Mouse (Mus musculus): Measurements from ENCODE around the gene Cdk18. TPM values are rescaled to one million over a fixed set of nuclear protein-coding genes. Genes with fewer than 3 reads are reported as not detected.

The Cdk18 gene
- polyA plus RNA-seq, 2 experiments: 0.67 to 1.7 TPM

GRCm38 (mm10) chr1:132143730-132144129, 4.2 kb upstream of the Cdk18 start:
- ATAC-seq (ENCODE audit: insufficient read depth) (no peak), DNase-seq (ENCODE audit: low read depth in 3 of 3, low spot score in 3 of 3) (no peak)
- peaks cover 0 to 2% of the 10 kb centered on the region in 2 experiments; a peak in 1 of 4 replicates for H3K4me1 ChIP-seq (replicated peaks; ENCODE audit: control insufficient read depth in 2 of 2, insufficient read depth in 2 of 2, low read length in 1 of 2)
- no peaks in the 10 kb centered on the region for H3K36me3 ChIP-seq (replicated peaks; ENCODE audit: control insufficient read depth, insufficient read depth, low read depth)
- H3K9ac ChIP-seq (replicated peaks): no peak overlapping the region
- peaks cover 4% of the 10 kb centered on the region for H3K27me3 ChIP-seq (ENCODE audit: control insufficient read depth, insufficient read depth, low read length)
- H3K27ac ChIP-seq: no peak overlapping the region
- WGBS (ENCODE audit: insufficient replicate concordance): 50% methylated on average over 4 of the region's 4 CpGs
- H3K4me2 ChIP-seq (ENCODE audit: low read depth): no peak overlapping the region
- TF ChIP-seq EP300 (IDR thresholded peaks at IDR 0.05; ENCODE audit: low read depth) (no peak), CTCF (IDR thresholded peaks at IDR 0.05; ENCODE audit: low read depth) (no peak)
- H3K4me3 ChIP-seq (ENCODE audit: insufficient read depth in 1 of 2, low read depth in 2 of 2, low read length in 2 of 2): no peak overlapping the region
- no peaks in the 10 kb centered on the region for H3K9me3 ChIP-seq (ENCODE audit: control insufficient read depth, low read length)

GRCm38 (mm10) chr1:132143079-132143478, 3.6 kb upstream of the Cdk18 start:
- WGBS (ENCODE audit: insufficient replicate concordance): 12% methylated on average over 5 of the region's 5 CpGs
- no peak overlapping the region for H3K4me3 ChIP-seq (ENCODE audit: insufficient read depth in 1 of 2, low read depth in 2 of 2, low read length in 2 of 2)
- peaks cover 0 to 2% of the 10 kb centered on the region in 2 experiments; a peak in 1 of 4 replicates for H3K4me1 ChIP-seq (replicated peaks; ENCODE audit: control insufficient read depth in 2 of 2, insufficient read depth in 2 of 2, low read length in 1 of 2)
- no peak for DNase-seq (ENCODE audit: low read depth in 3 of 3, low spot score in 3 of 3)
- TF ChIP-seq CTCF (IDR thresholded peaks at IDR 0.05; ENCODE audit: low read depth): no peak
- TF ChIP-seq EP300 (IDR thresholded peaks at IDR 0.05; ENCODE audit: low read depth): no peak
- H3K9ac ChIP-seq (replicated peaks): no peak overlapping the region
- peaks cover 9% of the 10 kb centered on the region for H3K27me3 ChIP-seq (ENCODE audit: control insufficient read depth, insufficient read depth, low read length)
- H3K4me2 ChIP-seq (ENCODE audit: low read depth): no peak overlapping the region
- H3K27ac ChIP-seq: no peak overlapping the region
- ATAC-seq (ENCODE audit: insufficient read depth): no peak
- no peaks in the 10 kb centered on the region for H3K9me3 ChIP-seq (ENCODE audit: control insufficient read depth, low read length)
- no peaks in the 10 kb centered on the region for H3K36me3 ChIP-seq (replicated peaks; ENCODE audit: control insufficient read depth, insufficient read depth, low read depth)

- 60% methylated on average over 13 of the region's 13 CpGs for WGBS (ENCODE audit: insufficient replicate concordance)
- no peak overlapping the region for H3K4me2 ChIP-seq (ENCODE audit: low read depth)
- no peak for DNase-seq (ENCODE audit: low read depth in 3 of 3, low spot score in 3 of 3)
- TF ChIP-seq EP300 (IDR thresholded peaks at IDR 0.05; ENCODE audit: low read depth) (no peak), CTCF (IDR thresholded peaks at IDR 0.05; ENCODE audit: low read depth) (no peak)
- H3K9me3 ChIP-seq (ENCODE audit: control insufficient read depth, low read length): no peaks in the 10 kb centered on the region
- no peak overlapping the region for H3K4me3 ChIP-seq (ENCODE audit: insufficient read depth in 1 of 2, low read depth in 2 of 2, low read length in 2 of 2)
- peaks cover 0 to 2% of the 10 kb centered on the region in 2 experiments; a peak in 1 of 4 replicates for H3K4me1 ChIP-seq (replicated peaks; ENCODE audit: control insufficient read depth in 2 of 2, insufficient read depth in 2 of 2, low read length in 1 of 2)
- no peak overlapping the region for H3K27ac ChIP-seq
- no peaks in the 10 kb centered on the region for H3K36me3 ChIP-seq (replicated peaks; ENCODE audit: control insufficient read depth, insufficient read depth, low read depth)
- peaks cover 9% of the 10 kb centered on the region for H3K27me3 ChIP-seq (ENCODE audit: control insufficient read depth, insufficient read depth, low read length)
- no peak overlapping the region for H3K9ac ChIP-seq (replicated peaks)
- ATAC-seq (ENCODE audit: insufficient read depth): peak; percentile 65
Observed at GRCm38 (mm10) chr1:132141753-132142152, 2.3 kb upstream of the Cdk18 start.

GRCm38 (mm10) chr1:132141166-132141565, 1.7 kb upstream of the Cdk18 start:
- no peak overlapping the region for H3K27ac ChIP-seq

GRCm38 (mm10) chr1:132140574-132140973, 1.1 kb upstream of the Cdk18 start:
- Histone ChIP-seq H3K27ac (no peak overlapping the region), H3K36me3 (replicated peaks; ENCODE audit: control insufficient read depth, insufficient read depth, low read depth) (no peaks in the 10 kb centered on the region), H3K27me3 (ENCODE audit: control insufficient read depth, insufficient read depth, low read length) (peaks cover 9% of the 10 kb centered on the region), H3K9ac (replicated peaks) (no peak overlapping the region), H3K4me3 (ENCODE audit: insufficient read depth in 1 of 2, low read depth in 2 of 2, low read length in 2 of 2) (no peak overlapping the region), H3K4me2 (ENCODE audit: low read depth) (no peak overlapping the region), H3K4me1 (replicated peaks; ENCODE audit: control insufficient read depth in 2 of 2, insufficient read depth in 2 of 2, low read length in 1 of 2) (peaks cover 0 to 2% of the 10 kb centered on the region in 2 experiments; a peak in 1 of 4 replicates), H3K9me3 (ENCODE audit: control insufficient read depth, low read length) (no peaks in the 10 kb centered on the region)
- no peak for TF ChIP-seq EP300 (IDR thresholded peaks at IDR 0.05; ENCODE audit: low read depth)
- TF ChIP-seq CTCF (IDR thresholded peaks at IDR 0.05; ENCODE audit: low read depth): no peak
- 52% methylated on average over 4 of the region's 4 CpGs for WGBS (ENCODE audit: insufficient replicate concordance)
- ATAC-seq (ENCODE audit: insufficient read depth) (no peak), DNase-seq (ENCODE audit: low read depth in 3 of 3, low spot score in 3 of 3) (no peak)

More at GRCm38 (mm10) chr1:132141166-132141565, 1.7 kb upstream of the Cdk18 start:
- 57% methylated on average over 2 of the region's 2 CpGs for WGBS (ENCODE audit: insufficient replicate concordance)
- no peaks in the 10 kb centered on the region for H3K36me3 ChIP-seq (replicated peaks; ENCODE audit: control insufficient read depth, insufficient read depth, low read depth)
- ATAC-seq (ENCODE audit: insufficient read depth): no peak
- no peak overlapping the region for H3K4me2 ChIP-seq (ENCODE audit: low read depth)
- TF ChIP-seq CTCF (IDR thresholded peaks at IDR 0.05; ENCODE audit: low read depth) (no peak), EP300 (IDR thresholded peaks at IDR 0.05; ENCODE audit: low read depth) (no peak)
- H3K27me3 ChIP-seq (ENCODE audit: control insufficient read depth, insufficient read depth, low read length): peaks cover 9% of the 10 kb centered on the region
- H3K9me3 ChIP-seq (ENCODE audit: control insufficient read depth, low read length): no peaks in the 10 kb centered on the region
- no peak overlapping the region for H3K4me3 ChIP-seq (ENCODE audit: insufficient read depth in 1 of 2, low read depth in 2 of 2, low read length in 2 of 2)
- peaks cover 0 to 2% of the 10 kb centered on the region in 2 experiments; a peak in 1 of 4 replicates for H3K4me1 ChIP-seq (replicated peaks; ENCODE audit: control insufficient read depth in 2 of 2, insufficient read depth in 2 of 2, low read length in 1 of 2)
- no peak for DNase-seq (ENCODE audit: low read depth in 3 of 3, low spot score in 3 of 3)
- H3K9ac ChIP-seq (replicated peaks): no peak overlapping the region
